Mouse (Mus musculus): Measurements from ENCODE around the gene Gna14.

Gene Gna14

DNA sequence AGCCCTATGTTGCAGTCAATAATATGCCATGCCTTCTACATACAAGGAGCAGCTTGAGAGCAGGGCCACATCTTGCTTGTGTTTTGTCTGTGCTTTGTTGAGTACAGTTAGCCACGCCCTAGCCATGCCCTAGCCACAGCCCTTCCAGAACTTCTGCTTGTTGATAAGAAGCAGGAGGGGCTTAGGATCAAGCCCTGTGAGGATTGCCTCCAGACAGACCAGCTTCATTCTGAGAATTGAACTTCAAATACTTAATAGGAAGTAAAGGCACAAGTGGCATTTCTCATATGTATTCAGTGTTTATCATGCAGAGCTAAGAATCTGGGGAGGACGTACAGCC lies 75.5 kb downstream of the Gna14 start:
- no peak for DNase-seq (ENCODE audit: low read depth, low spot score)

DNA sequence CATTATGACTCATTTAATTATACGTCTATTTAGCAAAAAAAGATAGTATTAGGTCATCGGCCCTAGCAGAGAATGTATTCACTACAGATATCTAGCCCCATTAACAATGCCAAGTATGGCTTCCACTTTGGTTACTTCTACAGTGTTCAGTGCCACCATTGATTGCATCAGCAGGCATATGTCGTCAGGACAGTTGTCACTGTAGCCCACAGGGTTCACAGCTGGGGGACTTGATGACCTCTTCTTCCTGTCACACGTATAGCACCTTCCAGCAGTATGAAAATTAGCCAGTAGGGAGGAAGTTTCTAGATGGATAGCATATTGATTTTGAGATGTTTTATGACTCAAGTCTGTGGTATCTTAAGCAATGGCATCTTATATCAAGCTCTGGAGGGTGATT lies 78.6 kb downstream of the Gna14 start:
- no peak for DNase-seq (ENCODE audit: low read depth, low spot score)

DNA sequence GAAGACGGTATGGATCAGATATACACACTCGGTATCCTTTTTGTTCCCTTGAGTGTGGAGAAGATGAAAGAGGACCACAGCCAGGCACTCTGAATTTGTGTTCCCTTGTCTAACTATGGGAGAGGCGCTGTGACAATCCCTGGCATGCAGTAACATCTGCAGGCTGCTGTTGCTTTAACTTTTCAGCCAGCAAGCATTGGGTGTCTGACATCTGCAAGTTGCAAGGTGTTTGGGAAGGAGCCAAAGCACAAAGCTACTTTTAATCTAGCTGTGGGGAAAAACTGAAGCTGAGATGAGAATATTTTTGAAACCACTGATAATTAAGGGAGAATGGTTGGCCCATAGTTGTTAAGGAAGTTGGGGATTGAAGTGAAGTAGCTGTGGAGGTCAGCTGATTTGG lies 83.0 kb downstream of the Gna14 start:
- no peak for DNase-seq (ENCODE audit: low read depth, low spot score)

DNA sequence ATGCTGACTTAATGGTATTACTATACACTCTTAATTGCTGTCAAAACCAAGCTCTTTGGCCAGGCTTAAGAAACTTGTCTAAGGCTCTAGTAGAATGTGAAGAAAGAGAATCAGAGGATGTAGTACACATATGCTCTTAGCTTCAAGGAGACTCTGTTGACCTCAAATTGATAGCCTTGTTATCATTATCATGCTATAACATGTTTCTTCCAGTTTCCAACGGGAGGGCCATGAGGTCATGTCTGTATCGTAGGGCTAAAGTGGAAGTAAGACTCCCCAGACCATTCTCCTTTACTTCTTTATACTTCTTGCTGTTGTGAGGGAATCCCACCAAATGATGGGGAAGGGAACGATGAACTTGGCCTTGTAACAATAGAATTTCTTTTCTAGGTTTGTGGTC lies 85.0 kb downstream of the Gna14 start:
- no peak for DNase-seq (ENCODE audit: low read depth, low spot score)

DNA sequence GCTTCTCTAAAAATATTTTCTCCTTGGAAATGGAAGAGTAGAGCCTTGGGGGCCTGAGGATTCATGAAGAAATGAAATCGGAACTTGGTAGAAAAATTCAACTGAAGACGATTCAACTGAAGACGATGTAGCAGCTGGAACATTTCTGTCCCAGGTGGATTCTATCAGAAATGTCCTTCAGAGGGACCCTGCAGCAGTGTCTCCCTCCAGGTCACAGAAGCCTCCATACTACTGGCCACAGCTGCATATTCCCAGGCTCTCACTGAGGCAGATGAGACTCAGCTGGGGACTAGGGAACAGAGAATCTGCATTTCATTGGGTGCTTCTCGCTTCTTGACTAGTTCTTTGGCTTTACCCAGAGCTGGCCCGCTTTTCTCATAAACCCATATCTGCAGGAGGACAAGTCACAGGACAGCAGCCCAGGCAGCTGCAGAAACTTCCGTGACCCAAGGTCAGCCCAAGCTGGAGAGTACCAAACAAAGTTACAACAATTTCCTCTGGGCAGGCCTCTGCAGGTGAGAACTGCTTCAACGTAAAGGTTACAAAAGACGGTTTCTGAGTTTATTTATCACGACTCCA lies 90.8 kb downstream of the Gna14 start:
- no peak for DNase-seq (ENCODE audit: low read depth, low spot score)

DNA sequence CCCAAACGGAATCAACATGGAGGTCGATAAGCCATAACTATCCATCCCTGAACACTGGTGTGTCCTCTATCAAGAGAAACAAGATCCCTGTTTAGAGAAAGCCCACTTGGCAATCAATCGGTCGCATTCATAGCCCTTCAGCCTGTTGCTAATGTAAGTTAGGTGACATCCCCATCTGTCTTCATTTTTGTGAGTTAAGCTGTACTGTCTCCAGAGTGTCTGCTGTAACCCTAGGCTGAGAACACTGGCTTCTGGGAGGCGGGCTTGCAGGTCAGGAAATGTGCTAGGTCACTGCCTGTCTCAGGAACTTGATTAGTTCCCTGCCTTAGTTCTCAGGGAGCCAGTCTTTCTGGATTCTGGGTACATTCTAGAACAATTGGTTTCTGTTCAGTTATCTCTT lies 91.5 kb downstream of the Gna14 start:
- DNase-seq (ENCODE audit: low read depth, low spot score) = no peak

DNA sequence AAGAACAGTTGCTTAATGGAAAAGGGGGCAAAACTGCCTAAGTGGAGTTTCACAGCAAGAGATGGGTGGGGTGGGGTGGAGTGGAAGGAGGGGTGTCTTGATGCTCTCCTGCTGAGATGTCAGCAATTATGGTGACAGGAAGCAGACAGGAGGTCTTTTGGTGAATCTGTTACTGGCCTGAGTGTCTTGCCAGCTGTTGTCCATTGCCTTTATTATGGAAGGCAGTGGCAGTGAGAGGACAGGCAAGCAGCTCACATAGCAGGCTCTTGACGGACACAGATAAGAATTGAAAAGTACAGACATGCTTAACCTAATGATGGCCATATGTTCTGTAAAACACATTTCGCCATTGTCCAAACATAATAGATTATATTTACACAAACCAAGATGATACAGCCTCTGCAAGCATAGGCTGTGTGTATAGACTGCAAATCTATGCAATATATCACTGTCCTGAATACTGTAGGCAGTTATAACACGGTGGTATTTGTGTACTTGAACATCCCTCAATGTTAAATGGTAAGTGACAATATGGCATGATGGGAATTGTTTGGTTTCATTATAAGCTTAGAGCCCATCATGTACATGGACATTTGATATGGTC lies 92.8 kb downstream of the Gna14 start:
- no peak for DNase-seq (ENCODE audit: low read depth, low spot score)

DNA sequence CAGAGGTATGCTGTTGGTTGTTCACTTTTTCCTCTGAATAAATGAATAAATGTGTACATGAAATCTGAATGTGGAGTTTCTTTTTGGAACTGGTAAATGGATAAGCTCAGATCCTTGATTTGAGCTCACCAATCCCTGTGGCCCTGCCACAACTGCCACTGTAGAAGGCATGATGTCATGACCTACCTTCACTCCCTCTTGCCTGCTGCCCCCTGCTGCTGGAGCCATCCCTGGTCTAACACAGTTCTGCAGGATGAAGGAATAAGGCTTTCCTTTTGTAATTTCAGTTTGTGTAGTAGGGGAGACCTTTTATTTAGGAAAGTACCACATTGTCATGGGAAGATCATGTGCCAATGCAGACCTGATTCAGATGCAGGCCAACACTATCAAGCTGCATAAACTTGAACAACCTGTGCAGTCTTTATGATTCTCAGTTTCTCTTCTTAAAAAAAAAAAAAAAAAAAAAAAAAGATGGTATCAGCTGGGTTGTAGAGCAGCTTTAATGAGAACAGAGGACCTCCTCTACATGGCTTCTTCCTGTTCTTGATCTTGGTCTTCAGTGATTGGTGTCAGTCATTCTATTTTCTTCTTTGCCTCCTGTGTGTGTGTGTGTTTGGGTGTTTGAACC lies 93.8 kb downstream of the Gna14 start:
- DNase-seq (ENCODE audit: low read depth, low spot score) = peak; percentile 54

DNA sequence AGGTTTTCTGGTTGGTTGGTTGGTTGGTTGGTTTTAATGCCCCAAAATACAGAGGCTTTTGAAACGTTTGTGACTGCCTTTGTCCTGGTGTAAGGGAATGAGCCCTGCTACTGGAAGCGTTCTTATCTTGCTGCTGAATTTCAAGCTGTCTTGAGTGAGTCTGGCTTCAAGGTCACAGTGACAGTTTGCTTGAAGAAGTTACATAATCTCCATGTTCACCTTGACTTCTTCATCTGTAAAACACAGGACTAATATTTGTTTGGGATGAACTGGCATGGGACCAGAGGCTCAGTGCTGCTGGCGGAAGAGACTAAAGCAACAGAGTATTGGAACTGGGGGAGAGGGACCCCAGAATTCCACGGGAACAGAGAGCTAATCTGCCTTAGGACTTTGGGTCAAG lies 94.4 kb downstream of the Gna14 start:
- no peak for DNase-seq (ENCODE audit: low read depth, low spot score)

DNA sequence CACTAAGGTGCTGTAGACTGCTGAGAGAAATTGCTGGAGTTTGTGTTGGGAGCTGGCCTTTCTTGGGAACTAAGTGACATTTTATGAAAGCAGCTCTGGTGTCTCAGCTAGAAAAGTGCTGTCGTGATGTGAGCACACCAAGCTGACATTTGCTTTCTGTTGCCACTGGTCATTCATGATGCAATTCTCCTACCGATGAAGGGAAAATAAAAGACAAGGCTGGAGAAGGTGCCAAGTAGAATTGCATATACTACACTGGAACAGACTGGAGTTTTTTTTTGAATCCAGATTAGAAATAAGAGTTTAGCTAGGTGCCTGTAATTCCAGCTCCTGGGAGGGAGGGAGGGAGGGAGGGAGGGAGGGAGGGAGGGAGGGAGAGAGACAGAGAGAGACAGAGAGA lies 98.7 kb downstream of the Gna14 start:
- DNase-seq (ENCODE audit: low read depth, low spot score) = no peak

DNA sequence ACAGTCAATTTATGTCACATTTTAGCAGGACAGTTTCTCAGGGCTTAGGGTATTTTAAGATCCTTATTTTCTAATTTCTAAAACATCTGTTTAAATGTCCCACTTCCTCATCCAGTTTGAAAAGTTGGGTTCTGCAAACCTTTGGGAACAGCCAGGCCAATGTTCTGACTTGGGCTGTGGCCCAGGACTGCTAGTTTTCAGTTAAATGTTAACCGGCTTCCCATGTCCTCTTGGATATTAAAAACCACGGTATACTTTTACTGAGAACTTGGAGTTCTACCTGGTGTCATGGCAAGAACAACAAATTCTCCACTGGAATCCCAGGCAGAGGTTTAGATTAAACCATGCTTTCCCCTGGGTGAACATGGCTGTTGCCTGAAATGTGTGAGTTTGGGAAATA lies 102.9 kb downstream of the Gna14 start:
- DNase-seq (ENCODE audit: low read depth, low spot score) = no peak

DNA sequence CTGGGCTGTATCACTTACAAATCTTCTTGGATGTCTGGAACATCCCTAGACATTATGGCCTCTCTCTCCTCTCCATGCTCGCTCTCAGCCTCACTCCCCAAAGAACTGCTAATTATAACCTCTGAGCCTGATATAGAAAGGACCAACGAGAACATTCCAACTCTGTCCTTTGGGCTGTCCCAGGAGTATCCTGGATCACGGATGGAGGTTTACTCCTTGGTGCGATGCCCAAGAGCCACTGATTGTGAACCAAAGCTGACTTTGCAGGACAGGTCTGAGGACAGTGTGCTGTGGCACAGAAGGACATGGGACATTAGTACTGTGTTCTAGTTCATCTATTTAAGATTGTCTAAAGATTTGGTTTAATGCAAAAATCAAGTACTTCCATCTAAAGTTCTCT lies 108.1 kb downstream of the Gna14 start:
- no peak for DNase-seq (ENCODE audit: low read depth, low spot score)

DNA sequence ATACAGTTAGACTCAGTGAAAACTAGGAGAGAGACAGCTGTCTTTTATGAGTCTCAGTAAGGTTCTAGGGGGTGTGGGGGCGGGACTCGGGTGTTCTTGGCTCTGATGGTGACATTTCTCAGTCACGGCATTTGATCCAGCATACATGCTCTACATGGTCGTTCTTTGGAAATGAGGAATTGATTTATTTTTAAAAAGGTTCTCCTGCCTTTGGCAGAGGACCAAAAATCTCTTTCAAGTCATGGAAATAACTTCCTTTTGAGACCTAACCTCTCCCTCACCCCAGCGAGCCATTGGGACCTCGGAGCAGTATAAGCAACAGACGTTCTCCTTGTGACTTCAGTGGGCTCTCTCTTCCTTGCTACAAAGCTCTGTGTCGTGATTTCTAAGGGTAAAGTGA lies 121.4 kb downstream of the Gna14 start:
- no peak for DNase-seq (ENCODE audit: low read depth, low spot score)

DNA sequence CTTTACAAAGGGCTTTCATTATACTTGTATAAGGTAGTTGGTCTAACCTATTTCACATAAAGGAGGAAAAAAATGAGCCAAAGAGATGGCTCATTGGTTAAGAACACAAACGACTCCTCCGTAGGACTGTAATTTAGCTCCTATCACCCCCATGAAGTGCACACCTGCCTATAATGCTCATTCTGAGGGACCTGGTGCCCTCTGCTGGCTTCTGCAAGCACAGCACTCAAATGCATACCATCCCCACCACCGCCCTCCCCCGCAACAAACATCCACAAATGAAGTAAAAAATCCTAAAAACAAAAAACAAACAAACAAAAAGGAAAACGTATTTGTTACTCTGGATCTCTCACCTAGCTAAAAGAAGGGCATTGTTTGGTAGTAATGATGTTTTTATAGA lies 122.4 kb downstream of the Gna14 start:
- peak; percentile 53 for DNase-seq (ENCODE audit: low read depth, low spot score)

DNA sequence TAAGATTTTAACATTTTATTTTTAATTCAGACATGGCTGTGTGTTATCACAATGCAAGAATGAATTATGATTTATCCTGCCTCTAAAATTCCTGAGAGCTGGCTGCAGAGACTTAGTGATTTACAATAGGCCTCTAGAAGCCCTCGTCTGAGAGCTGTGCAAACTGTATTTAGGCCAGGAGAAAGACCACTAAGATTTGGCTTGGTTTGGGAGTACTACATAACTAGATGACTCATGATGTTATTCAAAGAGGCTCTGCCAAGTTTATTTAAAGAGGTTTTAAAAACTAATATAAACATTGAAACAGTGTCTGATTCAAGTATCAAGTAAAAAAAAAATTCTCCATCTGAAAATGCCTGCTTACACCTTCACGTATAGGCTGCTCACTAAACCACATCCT lies 123.0 kb downstream of the Gna14 start:
- DNase-seq (ENCODE audit: low read depth, low spot score) = no peak

DNA sequence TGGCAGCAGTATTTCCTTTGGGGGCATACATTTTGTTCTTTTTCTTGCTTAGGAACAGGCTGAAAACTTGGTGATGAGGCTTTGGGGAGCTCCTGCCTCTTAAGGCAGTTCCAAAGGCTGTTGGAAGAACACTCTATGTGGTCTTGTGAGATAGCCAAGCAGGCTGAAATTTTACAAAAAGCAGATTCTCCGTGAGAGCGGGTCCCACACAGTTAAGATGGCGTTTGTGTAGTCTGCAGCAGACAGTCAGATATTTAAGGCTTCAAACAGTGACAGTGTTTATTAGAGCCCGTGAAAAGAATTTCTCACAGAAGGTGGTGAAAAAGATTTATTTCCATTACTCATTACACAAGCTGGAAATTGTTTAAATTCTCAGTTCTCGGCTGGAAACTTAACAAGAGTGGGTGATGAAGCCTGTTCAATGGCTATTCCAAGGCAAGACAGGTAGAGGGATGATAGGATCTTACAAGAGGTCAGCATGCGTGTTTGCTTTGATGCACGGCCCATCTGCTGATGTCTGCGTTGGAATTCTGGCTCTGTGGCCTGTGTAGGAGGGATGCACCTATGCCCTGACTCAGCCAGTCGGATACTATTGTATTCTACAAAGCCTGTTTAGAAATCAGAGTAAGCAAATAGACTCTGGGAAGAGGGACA lies 123.8 kb downstream of the Gna14 start:
- no peak for DNase-seq (ENCODE audit: low read depth, low spot score)

DNA sequence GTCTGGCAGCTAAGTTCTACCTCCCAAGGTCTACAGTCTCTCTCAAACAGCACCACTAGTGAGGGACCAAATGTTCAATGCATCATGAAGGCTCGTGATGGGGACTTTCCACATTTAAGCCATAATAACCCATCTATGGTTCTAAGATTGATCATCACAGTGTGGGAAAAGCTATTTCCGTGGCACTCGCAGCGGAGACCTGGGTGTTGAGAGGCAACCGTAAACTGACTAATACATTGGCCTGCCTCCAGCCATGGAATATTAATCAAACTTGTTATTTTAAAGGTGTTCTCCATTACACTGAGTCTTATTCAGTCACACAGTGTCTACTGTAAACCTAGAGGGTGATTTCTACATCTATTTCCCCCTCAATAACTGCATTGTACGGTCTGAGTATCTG lies 127.1 kb downstream of the Gna14 start:
- DNase-seq (ENCODE audit: low read depth, low spot score) = no peak

DNA sequence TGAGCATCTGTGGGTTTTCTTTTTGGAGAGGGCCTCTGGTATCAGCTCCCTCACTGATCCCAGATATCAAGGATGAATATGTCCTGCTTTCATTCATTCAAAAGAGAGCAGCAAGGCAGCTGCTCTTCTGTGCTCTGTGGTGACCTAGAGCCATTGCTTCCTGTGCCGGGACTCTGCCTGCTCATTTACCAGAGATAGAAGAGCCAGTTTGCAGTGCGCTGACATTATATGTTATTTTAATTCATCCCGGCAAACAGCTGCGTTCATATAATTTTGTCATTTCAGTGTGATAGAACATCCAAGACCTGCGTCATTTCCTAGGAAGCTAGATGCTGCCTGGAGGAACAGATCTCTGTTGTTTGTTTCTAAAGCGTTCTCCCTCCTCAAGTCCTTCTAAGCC lies 141.2 kb downstream of the Gna14 start:
- DNase-seq (ENCODE audit: low read depth, low spot score) = no peak

DNA sequence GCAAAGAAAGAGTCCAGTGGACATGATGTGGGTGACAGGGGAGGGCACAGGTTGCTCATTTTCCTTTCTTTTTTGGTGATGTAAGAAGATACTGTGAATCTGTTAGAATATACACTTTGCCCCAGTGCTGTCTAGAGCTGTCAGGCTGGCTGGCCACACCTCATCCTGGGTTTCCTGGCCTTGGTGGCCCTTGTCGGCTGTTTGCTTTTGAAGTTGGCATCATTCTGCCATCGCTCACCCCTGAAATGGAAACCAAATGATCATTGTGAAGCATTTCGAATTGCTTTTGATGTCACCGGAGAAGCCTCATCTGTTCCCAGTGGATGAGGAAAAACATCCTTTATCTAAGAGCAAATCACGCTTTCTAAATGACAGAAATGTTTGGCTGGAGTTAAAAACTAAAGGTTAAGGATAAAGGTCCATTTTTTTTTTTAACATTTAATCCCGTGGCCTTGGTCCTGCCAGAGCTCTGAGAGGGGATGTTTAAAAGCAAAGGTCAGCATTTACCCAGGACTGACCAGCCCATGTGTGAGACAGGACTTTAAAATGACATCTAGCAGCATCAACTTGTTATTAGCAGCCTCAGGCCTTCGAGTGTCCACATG lies 144.2 kb downstream of the Gna14 start:
- DNase-seq (ENCODE audit: low read depth, low spot score) = no peak

DNA sequence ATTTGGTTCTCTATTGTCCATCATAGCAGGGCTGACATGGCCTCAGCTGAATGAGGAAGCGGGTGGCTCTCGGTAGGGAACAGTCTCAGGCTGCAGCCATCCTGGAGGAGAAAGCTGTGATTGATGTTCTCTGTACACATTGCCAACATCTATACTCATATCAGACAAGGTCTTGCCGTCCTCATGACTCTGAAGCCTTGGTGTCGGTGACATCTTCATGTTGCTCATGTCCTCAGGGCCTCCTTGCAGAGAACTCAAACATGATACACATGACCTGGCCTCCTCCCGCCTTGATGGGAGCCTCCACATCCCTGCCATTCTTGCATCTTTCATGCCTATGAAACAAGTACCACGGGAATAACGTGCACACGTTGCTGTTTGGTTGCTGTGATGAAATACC lies 144.9 kb downstream of the Gna14 start:
- DNase-seq (ENCODE audit: low read depth, low spot score) = no peak

DNA sequence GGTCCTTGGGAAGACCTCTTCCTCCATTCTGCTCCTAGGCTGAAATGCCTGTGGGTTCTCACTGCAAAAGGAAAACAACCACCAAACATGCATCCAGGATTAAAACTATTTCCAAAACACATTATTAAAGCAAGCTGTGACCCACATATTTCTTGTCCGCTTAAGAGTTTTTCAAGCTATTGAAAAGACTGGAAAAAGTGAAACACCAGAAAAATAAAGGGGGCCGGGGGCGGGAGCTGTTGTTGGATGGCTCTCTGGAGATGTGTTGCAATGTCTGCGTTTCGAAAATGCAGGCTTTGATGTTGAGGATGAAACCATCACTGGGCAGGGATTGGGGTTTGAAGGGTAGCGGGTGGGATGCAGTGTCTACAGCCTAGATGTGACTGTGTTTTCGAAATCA lies 149.0 kb downstream of the Gna14 start:
- no peak for DNase-seq (ENCODE audit: low read depth, low spot score)

DNA sequence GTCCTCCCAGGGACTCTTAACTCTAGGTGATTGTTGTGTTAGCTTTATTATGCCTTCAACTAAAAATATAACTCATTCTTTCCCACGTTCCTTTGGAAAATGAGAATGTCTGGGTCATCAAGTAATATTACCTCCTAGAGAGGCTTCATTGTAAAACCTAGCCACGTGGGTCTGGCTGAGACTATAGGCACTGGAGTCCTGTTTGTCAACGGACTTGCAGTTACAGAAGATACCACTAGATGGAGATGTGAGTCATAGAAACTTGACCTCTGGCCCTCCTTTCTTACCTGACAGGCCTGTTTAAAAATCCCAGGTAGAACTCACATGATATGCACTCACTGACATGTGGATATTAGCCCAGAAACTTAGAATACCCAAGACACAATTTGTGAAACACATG lies 149.8 kb downstream of the Gna14 start:
- DNase-seq (ENCODE audit: low read depth, low spot score) = peak; percentile 71

Measured in CD4-positive, CD25-positive, alpha-beta regulatory T cell, adult 2 months (primary cell).